Mouse (Mus musculus) ovary, postnatal 36 days (tissue): ENCODE measurements around the gene D2hgdh.
"Not testable (repeated sequence)": the region's sequence is repeated elsewhere in the genome, so short reads cannot be mapped to it uniquely, and the experiment has no call there.

Experiments
- DNase-seq: peaks from one replicate; pipeline ENCODE4 v3.0.0; 2022; ENCODE audit warnings: low spot score, mixed read lengths

Gene D2hgdh

DNA sequence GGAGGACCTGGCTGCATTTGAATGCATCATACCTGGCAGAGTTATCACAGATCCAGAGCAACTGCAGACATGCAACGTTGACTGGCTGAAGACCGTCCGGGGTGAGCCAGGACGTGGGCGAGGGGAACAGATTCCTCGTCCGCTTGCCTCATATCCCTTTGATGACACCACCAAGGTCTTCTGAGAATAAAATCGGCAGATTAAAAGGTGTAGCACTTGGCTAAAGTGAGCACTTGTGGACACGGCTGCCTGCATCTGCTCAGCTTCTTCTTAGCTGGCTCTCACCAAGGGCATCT lies 1.8 kb downstream of the D2hgdh start:
- DNase-seq, result no peak

DNA sequence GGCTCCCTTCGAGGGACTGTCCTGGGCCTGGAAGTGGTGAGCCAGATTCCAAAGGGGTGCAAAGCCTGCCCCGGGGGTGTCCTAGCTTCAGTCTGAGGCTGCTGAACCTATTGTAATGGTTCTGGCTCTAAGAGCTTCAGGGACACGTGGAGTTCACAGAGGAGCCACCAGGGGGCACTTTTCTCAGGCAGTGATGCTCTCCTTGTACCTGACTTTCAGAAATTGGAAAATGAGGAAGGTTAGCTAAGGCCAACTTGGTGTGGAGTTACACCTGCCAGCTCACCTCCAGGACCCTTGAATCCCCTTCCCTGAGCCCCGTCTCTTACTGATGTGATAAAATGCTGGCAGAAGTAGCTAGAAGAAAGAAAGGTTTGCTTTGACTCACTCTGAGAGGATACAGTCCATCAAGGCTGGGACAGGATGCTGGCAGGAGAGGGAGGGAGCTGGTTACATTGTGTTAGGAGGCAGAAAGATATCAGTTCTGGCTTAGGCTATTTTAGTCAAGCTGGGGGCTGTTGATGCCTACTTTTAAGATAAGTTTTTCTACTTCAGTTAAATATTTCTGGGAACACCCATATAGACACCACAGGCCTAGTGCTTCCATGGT lies 8.1 kb downstream of the D2hgdh start:
- DNase-seq, result not testable (repeated sequence)

DNA sequence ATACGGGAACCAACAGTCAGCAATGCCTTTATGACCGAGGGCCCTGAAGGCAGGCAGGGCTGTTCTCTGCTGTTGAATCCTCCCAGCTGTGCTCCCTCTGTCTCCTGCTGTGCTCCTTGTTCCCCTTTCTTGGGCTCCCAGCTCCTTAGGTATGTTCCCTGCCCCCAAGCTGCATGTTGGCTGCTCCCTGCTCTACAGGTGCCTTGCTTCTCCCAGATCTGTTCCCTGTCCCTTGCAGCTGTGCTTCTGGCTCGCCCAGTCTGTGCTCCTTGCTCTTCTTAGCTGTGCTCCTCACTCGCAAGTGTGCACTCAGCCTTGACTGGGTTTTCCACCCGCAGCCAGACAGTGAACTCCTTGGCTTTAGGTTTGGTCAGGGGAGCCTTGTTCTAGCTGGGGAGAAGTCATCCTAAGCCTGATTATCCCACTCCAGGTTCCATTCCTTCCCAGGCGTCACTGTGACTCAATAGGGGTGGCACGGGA lies 10.0 kb downstream of the D2hgdh start:
- no peak for DNase-seq

DNA sequence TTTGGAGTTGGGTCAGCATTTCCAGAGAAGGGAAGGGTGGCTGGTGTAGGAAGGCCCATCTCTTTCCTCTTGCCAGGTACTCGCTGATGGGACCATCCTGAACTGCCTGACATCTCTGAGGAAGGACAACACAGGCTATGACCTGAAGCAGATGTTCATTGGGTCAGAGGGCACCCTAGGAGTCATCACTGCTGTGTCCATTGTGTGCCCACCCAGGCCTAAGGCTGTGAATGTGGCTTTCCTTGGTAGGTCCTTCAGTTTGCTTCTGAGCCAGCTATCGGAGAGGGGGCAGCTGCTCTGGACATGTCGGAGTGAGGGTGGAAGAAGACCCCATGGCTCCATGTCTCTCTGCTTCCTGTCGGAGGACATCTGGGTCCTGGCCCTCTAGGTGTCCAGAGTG lies 10.5 kb downstream of the D2hgdh start:
- no peak for DNase-seq

DNA sequence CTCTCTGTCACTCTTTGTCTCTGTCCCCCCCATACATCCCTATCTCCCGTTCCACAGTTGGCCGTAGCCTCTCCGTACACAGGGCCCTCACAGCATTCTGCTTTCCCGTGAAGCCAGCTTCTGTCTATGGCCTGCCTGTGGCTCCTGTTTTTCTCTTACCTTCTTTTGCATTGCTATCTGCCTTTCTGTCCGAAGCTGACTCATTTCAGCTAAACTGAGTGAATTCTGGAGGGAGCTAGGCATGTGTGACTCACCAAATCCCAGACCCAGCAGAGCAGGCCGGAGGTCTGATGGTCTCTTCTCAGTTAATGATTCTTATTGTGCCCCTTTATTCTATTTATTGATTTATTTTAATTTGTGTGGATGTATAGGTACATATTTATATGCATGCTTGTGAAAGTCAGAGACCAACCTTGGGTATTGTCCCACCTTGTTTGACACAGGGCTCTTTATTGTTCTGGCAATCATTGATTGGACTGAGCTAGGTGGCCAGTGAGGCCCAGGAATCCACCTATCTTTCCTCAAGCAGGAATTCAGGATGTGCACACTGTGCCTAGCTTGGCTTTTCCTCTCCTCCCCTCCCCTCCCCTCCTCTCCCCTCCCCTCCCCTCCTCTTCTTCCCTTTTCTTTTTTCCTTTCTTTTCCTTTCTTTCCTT lies 11.3 kb downstream of the D2hgdh start:
- no peak for DNase-seq

DNA sequence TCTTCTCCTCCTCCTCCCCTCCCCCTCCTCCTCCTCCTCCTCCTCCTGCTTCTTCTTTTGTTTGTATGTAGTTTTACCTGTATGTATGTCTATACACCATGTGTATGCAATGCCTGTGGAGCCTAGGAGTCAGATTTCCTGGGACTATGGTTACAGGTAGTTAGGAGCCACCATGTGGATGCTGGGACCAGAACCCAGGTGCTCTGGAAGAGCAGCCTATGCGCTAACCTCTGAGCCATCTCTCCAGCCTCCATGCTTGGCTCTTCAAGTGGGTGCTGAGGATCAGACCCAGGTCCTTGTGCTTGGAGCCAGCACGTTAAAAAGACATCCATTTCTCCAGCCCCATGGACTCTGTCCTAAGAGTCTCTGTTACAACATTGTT lies 11.8 kb downstream of the D2hgdh start:
- DNase-seq, result no peak

DNA sequence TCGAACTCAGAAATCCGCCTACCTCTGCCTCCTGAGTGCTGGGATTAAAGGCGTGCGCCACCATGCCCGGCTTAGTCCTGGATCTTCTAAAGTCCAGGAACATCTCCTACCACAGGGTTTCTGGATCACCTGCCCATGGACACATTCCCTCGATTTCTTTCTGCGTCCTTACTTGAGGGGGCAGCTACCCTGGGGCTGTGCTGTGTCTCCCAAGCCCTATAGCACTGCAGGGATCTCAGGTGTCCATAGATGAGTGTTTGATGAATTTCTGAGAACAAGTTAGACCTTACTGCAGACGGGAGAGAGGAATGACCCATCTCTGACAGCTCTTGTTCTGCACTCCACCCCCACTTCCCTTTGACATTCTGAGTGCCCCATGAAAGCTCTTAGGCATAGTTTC lies 12.6 kb downstream of the D2hgdh start:
- no peak for DNase-seq

DNA sequence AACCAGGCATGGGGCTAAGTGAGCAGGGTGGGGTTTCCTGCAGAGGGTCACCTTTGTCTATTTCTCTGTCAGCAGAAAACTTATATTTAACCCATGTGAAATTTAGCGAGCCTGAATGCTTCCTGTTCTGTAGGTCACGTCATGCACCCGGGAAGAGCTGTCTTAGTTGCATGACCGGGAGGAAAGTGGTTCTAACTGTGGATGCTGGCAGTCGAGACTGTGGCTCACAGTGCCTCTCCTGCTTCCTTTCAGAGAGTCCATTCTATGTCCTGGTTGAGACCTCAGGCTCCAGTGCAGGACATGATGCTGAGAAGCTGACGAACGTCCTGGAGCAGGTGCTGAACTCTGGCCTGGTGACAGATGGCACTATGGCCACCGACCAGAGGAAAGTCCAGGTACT lies 13.9 kb downstream of the D2hgdh start:
- DNase-seq, result not testable (repeated sequence)

DNA sequence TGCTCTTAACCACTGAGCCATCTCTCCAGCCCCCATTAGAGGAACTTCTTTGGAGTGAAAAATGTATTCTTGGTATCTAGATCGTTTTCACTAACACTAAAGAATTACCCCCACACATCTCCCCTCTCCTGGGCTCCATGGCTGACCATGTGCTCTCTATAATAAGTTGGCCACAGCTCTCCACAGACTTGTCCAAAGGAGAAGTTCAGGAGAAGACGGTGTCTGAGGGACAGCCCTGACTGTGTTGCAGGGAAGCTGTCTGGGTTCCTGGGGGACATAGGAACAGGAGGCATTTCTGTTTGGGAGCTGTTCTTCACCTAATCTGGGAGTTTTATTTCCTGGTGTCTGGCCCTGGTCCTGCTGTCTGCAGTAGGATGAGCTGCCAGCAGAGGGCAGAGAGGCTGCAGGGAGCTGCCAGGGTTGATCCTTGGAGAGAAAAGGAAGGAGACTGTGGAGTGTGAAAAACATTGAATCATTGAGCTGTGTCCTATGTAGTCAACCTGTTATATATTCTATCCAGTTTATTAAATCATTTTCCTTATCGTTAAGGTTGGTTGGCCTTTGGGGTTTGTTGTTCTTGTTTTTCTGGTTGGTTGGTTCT lies 21.2 kb downstream of the D2hgdh start:
- not testable (repeated sequence) for DNase-seq

DNA sequence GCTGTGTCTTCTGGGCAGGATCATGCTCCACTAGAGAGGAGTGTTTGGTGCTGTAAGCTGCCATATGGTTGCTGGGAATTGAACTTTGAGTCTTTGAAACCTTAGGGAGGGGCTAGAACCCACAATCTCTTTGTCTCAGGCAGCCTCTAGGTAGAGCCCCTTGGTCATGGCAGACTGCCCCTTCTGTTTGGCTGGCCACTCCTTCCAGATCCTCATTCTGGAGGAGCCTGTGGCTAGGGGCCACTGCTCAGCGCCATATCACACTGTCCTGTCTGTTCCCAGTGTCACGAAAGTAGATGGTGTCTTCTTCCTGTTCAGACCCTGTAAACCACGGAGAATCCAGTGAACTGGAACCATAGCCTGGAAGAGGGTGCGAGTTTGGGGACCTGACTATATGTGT lies 31.1 kb downstream of the D2hgdh start:
- not testable (repeated sequence) for DNase-seq

DNA sequence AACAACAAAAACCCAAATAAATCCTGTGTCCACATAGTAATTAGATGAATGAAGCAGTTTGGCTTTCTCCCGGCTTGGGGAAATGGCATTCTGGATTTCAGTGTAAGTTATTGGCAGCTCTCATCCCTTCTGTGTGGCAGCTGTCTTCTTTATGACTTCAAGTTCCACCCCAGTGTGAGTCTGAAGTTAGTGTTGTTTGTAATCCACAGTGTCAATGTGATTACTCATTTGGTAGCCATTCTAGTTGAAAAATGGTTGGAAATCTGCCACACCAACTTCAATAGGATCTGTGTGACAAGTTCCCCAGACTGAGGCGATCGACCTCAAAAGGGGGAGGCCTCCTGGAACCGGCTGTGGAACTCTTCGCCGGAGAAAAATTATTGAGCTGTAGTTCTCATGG lies 32.7 kb downstream of the D2hgdh start:
- DNase-seq, result no peak

DNA sequence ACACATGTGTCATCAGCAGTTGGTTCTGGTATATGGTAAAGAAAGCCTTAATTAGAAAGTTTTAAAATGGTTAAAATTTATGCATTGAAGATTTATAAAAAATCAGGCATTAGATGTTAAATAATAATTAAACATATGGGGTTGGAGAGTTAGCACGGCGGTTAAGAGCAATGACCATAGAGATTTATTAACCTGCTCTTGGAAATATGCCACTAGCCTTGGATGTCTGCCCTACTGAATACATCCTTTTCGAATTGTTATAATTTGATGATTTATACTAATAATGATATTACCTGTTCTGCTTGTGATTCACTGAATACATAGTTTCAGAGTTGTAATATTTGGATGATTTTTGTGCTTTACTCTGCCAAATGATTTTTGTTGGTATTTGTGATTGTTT lies 33.3 kb downstream of the D2hgdh start:
- DNase-seq, result no peak

DNA sequence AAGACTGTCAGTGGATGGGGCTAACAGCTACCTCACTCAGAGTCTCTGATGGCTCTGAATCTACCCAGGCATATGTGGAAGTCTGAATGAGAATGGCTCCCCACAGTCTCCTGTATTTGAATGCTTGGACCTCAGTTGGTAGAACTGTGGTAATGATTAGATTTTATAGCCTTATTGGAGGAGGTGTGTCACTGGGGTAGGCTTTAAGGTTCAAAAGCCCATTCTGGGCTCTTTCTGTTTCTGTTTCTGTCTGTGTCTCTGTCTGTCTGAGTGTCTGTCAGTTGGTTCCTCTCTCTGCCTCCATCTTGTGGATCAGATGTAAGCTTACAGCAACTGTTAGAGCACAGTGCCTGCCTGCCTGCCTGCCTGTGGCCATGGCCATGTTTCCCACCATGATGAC lies 34.9 kb downstream of the D2hgdh start:
- no peak for DNase-seq

DNA sequence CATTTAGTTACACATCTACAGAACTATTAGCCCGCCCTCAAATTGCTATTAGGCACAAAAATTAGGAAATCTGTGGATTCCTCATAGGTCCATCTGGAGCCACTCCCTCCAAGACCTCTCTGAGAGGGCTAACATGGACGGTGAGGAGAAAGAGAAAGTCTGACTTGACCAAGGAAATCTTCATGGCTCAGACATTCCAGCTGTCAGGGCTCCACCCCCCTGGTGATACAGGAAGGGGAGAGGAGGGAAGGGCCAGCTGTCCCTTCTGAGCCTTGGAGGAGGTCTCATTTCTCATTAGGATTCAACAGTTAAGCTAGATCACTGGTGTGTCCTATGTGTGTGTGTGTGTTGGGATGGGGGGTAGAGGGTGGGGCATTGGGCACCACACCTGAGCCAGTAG lies 36.3 kb downstream of the D2hgdh start, which contains the start of gene Gal3st2:
Gal3st2 (plus strand) TSS at position 259 of the 400 bp plus-strand sequence.
- DNase-seq, result not testable (repeated sequence)

DNA sequence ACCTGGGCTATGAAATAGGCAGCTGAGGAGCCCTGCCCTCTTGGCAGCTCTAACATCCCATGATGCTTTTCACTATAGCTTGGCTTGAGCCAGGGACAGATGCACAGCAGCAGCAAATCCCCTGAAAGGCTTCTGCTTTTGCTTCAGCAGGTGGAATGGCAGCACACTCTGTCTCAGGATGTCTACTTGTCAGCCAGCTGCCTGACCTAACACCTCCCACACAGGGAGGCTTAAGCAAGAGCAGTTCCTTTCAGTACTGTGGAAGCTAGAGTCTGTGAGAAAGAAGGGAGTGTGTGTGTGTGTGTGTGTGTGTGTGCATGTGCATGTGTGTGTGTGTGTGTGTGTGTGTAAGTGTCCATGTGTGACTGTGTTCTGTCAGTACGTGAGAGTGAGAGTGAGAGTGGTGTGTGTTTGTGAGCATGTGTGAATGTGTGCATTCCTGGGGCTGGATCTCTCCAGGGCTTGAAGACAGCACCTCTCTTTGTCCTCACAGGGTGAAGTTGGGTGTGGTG lies 46.9 kb downstream of the D2hgdh start:
- DNase-seq, result not testable (repeated sequence)

DNA sequence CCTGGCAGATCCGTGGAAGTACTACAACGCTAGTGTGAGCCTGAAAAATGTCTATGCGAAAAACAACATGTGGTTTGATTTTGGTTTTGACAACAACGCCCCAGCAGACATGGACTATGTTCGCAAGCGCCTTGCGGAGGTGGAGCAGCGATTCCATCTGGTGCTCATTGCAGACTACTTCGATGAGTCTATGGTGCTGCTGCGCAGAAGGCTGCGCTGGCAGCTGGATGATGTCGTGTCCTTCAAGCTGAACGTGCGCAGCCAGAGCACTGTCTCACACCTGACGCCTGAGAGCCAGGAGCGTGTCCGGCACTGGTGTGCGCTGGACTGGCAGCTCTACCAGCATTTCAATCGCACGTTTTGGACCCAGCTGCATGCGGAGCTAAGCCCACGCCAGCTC lies 49.7 kb downstream of the D2hgdh start:
- DNase-seq, result not testable (repeated sequence)

DNA sequence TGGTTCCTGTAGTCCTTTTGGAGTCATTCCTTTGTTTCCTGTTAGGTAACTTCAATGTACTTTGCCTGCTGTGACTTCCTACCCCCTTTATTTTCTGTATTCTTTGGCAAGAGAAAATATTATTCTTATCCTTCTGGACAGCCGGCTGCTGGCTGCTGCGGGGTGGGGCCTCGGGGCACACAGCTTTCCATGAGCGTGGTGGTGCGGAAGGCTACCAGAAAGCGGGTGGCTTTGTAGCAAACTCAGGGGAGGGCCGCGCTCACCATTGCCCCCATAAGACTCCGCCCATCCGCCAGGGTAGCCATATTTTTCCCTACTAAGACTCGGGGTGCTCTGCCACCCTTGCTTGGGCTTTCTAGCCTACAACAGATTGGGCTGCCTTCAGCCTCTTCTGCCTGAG lies 57.1 kb downstream of the D2hgdh start:
- DNase-seq, result not testable (repeated sequence)

DNA sequence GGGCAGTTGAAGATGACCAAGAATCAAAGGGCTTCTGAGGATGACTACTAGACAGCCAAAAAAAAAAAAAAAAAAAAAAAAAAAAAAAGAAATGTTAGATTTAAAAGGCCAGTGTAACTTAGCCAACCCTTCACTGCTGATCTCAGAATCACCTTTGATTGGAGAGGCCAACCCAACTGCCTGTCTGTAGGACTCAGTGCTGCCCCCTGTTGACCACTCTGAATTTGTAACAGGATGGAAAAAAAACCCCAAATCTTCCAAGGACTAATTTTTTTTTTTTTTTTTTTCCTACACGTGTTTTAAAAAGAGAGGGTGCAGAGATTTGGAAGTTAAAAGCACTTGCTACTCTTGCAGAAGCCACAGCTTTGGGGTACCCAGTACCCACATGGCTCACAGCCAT lies 66.2 kb downstream of the D2hgdh start:
- not testable (repeated sequence) for DNase-seq

DNA sequence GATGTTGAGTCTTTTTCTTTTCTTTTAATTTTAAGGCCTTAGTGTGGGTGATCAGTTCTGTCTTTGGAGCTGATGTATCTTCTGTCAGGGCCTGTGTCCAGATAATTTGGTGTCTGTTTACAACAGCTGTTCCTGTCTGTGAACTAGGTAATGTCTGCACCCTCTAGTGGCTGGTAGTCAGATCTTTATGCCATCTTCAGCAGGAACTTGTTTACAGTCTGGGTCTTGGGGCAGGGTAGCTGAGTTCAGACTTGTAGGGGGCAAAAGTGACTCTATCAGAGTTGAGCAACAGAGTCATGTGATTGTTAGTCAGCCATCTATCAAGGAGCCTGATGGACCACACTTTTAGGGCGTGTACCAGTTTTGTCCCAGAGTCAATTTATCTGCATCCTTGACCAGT lies 72.7 kb downstream of the D2hgdh start:
- DNase-seq, result not testable (repeated sequence)

DNA sequence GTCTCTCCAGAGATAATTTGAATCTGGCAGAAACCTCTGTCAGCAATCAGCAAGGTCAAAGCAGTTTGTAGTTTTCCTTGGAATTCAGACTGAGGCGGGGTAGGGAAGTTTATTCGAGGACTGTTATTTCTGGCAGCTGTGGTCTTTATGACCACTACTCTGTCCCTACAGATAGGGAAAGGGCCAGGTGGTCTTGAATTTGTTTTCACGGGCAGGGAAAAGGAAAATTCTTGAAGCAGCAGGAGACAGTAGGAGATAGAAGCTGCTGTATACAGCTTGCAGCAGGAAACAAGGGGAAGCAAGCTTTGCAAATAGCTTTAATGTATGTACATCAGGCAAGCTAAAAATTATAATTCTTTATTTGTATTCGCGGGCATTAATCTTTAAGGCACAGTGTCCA lies 76.6 kb downstream of the D2hgdh start:
- DNase-seq, result not testable (repeated sequence)
